Mouse (Mus musculus): Measurements from ENCODE around the gene Slc38a8. TPM values are rescaled to one million over a fixed set of nuclear protein-coding genes. Genes with fewer than 3 reads are reported as not detected.

Gene Slc38a8
- 0.16 and 0.19 TPM in 2 replicates for polyA plus RNA-seq (2012; rRNA removed)

GRCm38 (mm10) chr8:119501598-119501997 lies at the start of gene Slc38a8:
Gene Slc38a8 (minus strand): TSS chr8:119501698.
- no peak for TF ChIP-seq POLR2A (IDR thresholded peaks at IDR 0.05; ENCODE audit: borderline replicate concordance, extremely low read depth, insufficient read depth, insufficient read length, poor library complexity, severe bottlenecking)
- TF ChIP-seq CTCF (IDR thresholded peaks at IDR 0.05; ENCODE audit: borderline replicate concordance, extremely low read depth, insufficient read depth, insufficient read length) = no peak
- DNase-seq (ENCODE audit: low read depth) = no peak

GRCm38 (mm10) chr8:119548560-119549113 lies 47.1 kb upstream of the Slc38a8 start:
- TF ChIP-seq CTCF (IDR thresholded peaks at IDR 0.05; ENCODE audit: borderline replicate concordance, extremely low read depth, insufficient read depth, insufficient read length) (no peak), POLR2A (IDR thresholded peaks at IDR 0.05; ENCODE audit: borderline replicate concordance, extremely low read depth, insufficient read depth, insufficient read length, poor library complexity, severe bottlenecking) (no peak)
- DNase-seq (ENCODE audit: low read depth) = no peak

DNA sequence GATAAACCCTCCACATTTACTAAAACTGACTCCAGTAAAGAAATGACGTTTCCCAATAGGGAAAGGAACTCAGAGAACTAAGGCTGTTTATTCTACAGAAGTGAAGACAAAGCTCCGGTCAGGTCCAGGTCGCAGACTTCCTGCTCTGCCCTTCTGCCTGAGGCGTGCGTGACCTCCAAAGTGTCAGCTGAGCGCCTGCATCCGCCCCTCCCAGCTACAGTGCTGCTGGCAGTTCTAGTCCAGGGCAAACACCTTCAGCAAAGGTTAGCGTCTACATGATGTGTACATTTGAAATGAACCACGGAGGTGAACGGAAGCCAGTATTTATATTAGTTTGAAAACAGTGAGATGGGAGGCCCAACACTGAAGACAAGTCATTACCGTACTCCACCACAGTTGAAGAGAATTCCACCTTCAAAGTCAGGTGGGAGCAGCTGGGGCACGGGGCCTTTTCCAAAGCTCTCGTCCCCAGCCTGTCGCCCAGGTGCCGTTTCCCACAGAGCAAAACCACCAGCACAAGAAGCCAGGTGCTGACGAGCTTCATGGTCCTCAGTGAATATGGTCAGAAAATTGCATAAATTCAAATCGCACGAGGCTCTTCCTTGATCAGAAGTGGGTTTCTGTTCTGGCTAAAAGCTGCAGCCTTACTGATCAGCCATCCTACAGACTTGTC lies 45.7 kb upstream of the Slc38a8 start:
- DNase-seq (ENCODE audit: low read depth) = no peak
- TF ChIP-seq POLR2A (IDR thresholded peaks at IDR 0.05; ENCODE audit: borderline replicate concordance, extremely low read depth, insufficient read depth, insufficient read length, poor library complexity, severe bottlenecking) = no peak

GRCm38 (mm10) chr8:119545791-119546190 lies 44.3 kb upstream of the Slc38a8 start:
- no peak for DNase-seq (ENCODE audit: low read depth)
- TF ChIP-seq CTCF (IDR thresholded peaks at IDR 0.05; ENCODE audit: borderline replicate concordance, extremely low read depth, insufficient read depth, insufficient read length) = no peak
- TF ChIP-seq POLR2A (IDR thresholded peaks at IDR 0.05; ENCODE audit: borderline replicate concordance, extremely low read depth, insufficient read depth, insufficient read length, poor library complexity, severe bottlenecking) = no peak

- TF ChIP-seq CTCF (IDR thresholded peaks at IDR 0.05; ENCODE audit: borderline replicate concordance, extremely low read depth, insufficient read depth, insufficient read length) = no peak
- no peak for TF ChIP-seq POLR2A (IDR thresholded peaks at IDR 0.05; ENCODE audit: borderline replicate concordance, extremely low read depth, insufficient read depth, insufficient read length, poor library complexity, severe bottlenecking)
- no peak for DNase-seq (ENCODE audit: low read depth)
Observed at GRCm38 (mm10) chr8:119545180-119545579, 43.7 kb upstream of the Slc38a8 start.

GRCm38 (mm10) chr8:119544606-119545005 lies 43.1 kb upstream of the Slc38a8 start:
- DNase-seq (ENCODE audit: low read depth) = no peak
- TF ChIP-seq CTCF (IDR thresholded peaks at IDR 0.05; ENCODE audit: borderline replicate concordance, extremely low read depth, insufficient read depth, insufficient read length) (no peak), POLR2A (IDR thresholded peaks at IDR 0.05; ENCODE audit: borderline replicate concordance, extremely low read depth, insufficient read depth, insufficient read length, poor library complexity, severe bottlenecking) (no peak)

DNA sequence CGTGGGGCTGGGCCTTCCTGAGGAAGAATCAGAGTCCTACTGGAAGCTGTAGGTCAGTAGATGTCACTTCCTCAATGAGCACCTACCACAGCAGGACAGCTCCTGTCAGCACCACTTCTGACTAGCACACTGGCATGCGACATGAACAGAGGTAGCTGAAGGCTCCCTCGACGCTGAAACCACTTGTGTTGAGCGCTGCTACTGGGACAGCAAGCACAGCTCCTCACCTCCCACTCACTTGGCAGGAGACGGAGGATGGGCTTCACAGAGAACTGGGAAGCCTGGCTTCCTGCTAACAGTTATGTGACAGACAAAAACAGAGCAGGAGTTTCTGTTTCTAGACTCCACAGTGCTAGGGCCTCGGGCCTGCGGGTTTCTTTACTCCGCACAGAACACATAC lies 30.5 kb upstream of the Slc38a8 start:
- DNase-seq (ENCODE audit: low read depth) = no peak
- TF ChIP-seq CTCF (IDR thresholded peaks at IDR 0.05; ENCODE audit: borderline replicate concordance, extremely low read depth, insufficient read depth, insufficient read length) (no peak), POLR2A (IDR thresholded peaks at IDR 0.05; ENCODE audit: borderline replicate concordance, extremely low read depth, insufficient read depth, insufficient read length, poor library complexity, severe bottlenecking) (no peak)

DNA sequence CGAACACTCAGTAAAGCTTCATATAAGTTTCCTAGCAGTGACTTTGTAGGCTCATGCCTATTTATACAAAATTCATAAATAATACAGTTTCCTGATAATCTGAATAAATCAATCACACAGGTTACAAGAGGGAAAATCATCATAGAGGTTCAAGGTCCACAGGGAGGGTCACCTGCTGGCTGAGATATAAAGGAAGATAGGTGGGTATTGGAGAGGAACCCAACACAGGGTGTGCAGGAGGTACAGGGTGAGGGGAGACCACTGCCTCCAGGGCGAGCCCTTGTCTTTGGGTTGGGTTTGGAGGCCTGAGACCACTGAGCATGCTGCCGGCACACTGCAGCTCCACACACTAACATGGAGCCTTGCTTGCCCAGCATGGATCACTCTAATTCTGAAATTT lies 29.9 kb upstream of the Slc38a8 start:
- no peak for TF ChIP-seq CTCF (IDR thresholded peaks at IDR 0.05; ENCODE audit: borderline replicate concordance, extremely low read depth, insufficient read depth, insufficient read length)
- no peak for TF ChIP-seq POLR2A (IDR thresholded peaks at IDR 0.05; ENCODE audit: borderline replicate concordance, extremely low read depth, insufficient read depth, insufficient read length, poor library complexity, severe bottlenecking)
- no peak for DNase-seq (ENCODE audit: low read depth)

- no peak for TF ChIP-seq POLR2A (IDR thresholded peaks at IDR 0.05; ENCODE audit: borderline replicate concordance, extremely low read depth, insufficient read depth, insufficient read length, poor library complexity, severe bottlenecking)
- DNase-seq (ENCODE audit: low read depth) = no peak
Observed at GRCm38 (mm10) chr8:119530937-119531336, 29.4 kb upstream of the Slc38a8 start.

- DNase-seq (ENCODE audit: low read depth) = no peak
- no peak for TF ChIP-seq CTCF (IDR thresholded peaks at IDR 0.05; ENCODE audit: borderline replicate concordance, extremely low read depth, insufficient read depth, insufficient read length)
- TF ChIP-seq POLR2A (IDR thresholded peaks at IDR 0.05; ENCODE audit: borderline replicate concordance, extremely low read depth, insufficient read depth, insufficient read length, poor library complexity, severe bottlenecking) = no peak
Observed at GRCm38 (mm10) chr8:119528762-119529161, 27.3 kb upstream of the Slc38a8 start.

DNA sequence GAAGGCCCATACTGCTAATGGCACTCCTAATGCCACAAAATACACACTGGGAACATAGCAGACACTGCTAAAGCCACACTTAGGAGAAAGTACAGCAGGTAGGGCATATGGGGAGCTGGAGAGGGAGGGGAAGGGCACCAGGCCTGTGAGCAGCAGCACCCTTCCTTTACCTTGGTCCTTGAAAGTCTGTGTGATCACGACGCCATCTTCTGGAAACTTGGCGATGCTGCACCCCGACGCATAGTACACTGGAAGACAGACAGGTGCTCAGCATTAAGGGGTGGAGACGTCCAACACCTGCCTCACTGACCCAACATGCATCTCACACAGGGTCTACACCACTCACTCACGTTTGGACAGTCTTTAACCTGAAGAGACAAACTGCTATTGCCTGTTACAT lies 18.6 kb upstream of the Slc38a8 start:
- TF ChIP-seq POLR2A (IDR thresholded peaks at IDR 0.05; ENCODE audit: borderline replicate concordance, extremely low read depth, insufficient read depth, insufficient read length, poor library complexity, severe bottlenecking) (no peak), CTCF (IDR thresholded peaks at IDR 0.05; ENCODE audit: borderline replicate concordance, extremely low read depth, insufficient read depth, insufficient read length) (peak; percentile 59)
- DNase-seq (ENCODE audit: low read depth) = peak; percentile 41

DNA sequence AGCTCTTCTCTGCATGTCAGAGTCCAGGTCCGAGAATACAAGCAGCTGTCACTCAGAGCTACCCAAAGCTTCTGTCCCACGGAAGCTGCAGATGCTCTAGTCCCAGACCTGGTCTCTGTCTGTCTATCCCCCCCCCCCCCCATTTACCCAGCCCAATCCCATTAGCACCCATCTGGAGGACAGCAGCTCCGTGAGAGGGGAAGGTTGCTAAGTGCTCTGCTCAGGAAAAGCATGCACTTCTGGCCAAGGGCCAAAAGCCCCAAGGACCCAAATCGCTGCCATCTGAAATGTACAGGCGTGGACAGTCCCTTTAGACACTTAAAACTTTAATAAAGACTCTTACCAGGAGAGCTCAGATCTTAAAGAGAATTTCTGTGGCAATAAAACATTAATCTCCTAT lies 15.2 kb upstream of the Slc38a8 start:
- TF ChIP-seq CTCF (IDR thresholded peaks at IDR 0.05; ENCODE audit: borderline replicate concordance, extremely low read depth, insufficient read depth, insufficient read length) = no peak
- no peak for TF ChIP-seq POLR2A (IDR thresholded peaks at IDR 0.05; ENCODE audit: borderline replicate concordance, extremely low read depth, insufficient read depth, insufficient read length, poor library complexity, severe bottlenecking)
- DNase-seq (ENCODE audit: low read depth) = peak; percentile 56
